Mouse (Mus musculus) sigmoid colon, adult 10 weeks (tissue): ENCODE measurements around the gene Il11ra2. TPM values are rescaled to one million over a fixed set of nuclear protein-coding genes. Genes with fewer than 3 reads are reported as not detected.

Experiments
- polyA plus RNA-seq: library from polyadenylated mRNA; stranded (reverse); fragments of 350-450 nt; fragmentation: Illumina TruSeq; extraction: RNeasy Lipid Tissue Mini Kit (QIAGEN cat#74804); gene quantifications from one replicate; pipeline ENCODE4 v1.2.3, GENCODE M21; 2014; ENCODE audit warnings: low read depth, low replicate concordance

Il11ra2 gene
- polyA plus RNA-seq, result not detected

GRCm38 (mm10) chr4:42661793-42662192 lies at the start of gene Il11ra2:
Il11ra2 (minus strand) TSS chr4:42661893.

GRCm38 (mm10) chr4:42654951-42655350 lies 6.7 kb downstream of the Il11ra2 start, which contains the start of gene Ccl27b:
Ccl27b (plus strand) TSS chr4:42655251.

GRCm38 (mm10) chr4:42629419-42629818 lies 32.3 kb downstream of the Il11ra2 start, which contains the start of gene Gm2564:
Gm2564 (plus strand) TSS chr4:42629719.

GRCm38 (mm10) chr4:42611895-42612294 lies 49.8 kb downstream of the Il11ra2 start, which contains the start of gene Gm10591:
Gm10591 (plus strand) TSS chr4:42612195.

Other genes starting within 250 kb of the Il11ra2 start
- not detected for gene Gm21586, start 222.5 kb downstream of the Il11ra2 start, polyA plus RNA-seq
- gene Gm2163, start 195.1 kb downstream of the Il11ra2 start, polyA plus RNA-seq, result 0.25 TPM
- gene Fam205a2, start 133.7 kb downstream of the Il11ra2 start, polyA plus RNA-seq, result not detected
- gene Gm10591, start 49.7 kb downstream of the Il11ra2 start, polyA plus RNA-seq, result 3.1 TPM
- not detected for gene Gm2564, start 32.2 kb downstream of the Il11ra2 start, polyA plus RNA-seq
- not detected for gene Ccl27b, start 6.6 kb downstream of the Il11ra2 start, polyA plus RNA-seq
- gene 4930578G10Rik, start 73.7 kb upstream of the Il11ra2 start, polyA plus RNA-seq, result not detected
- not detected for gene Ccl19, start 94.7 kb upstream of the Il11ra2 start, polyA plus RNA-seq
- gene Ccl21a, start 112.1 kb upstream of the Il11ra2 start, polyA plus RNA-seq, result not detected
- 0.16 TPM for gene Fam205a1, start 192.0 kb upstream of the Il11ra2 start, polyA plus RNA-seq
- not detected for gene Gm12394, start 194.9 kb upstream of the Il11ra2 start, polyA plus RNA-seq
- not detected for gene Fam205c, start 212.3 kb upstream of the Il11ra2 start, polyA plus RNA-seq